Mouse (Mus musculus) CH12.LX (cell line): ENCODE results near the gene Megf11. TPM values are rescaled to one million over a fixed set of nuclear protein-coding genes. Genes with fewer than 3 reads are reported as not detected.

Experiments
- DNase-seq: peaks from one replicate; pipeline ENCODE4 v3.0.0-alpha.2; 2013; ENCODE audit errors: extremely low read depth
- H3K27ac ChIP-seq: 2 replicates; pipeline ENCODE4 v1.5.1; 2012; ENCODE audit warnings: low read depth, mild to moderate bottlenecking, control low read depth, moderate library complexity; ENCODE audit not compliant: insufficient read depth
- H3K27me3 ChIP-seq: replicated peaks from 2 replicates; pipeline ENCODE3; 2012; ENCODE audit warnings: inconsistent platforms
- H3K36me3 ChIP-seq, 2 experiments: replicated peaks in 1 of 2; 2 replicates each; pipeline versions ENCODE3 to v1.6.1; 2012; ENCODE audit warnings: inconsistent platforms in 1 of 2, low read length in 1 of 2, mild to moderate bottlenecking in 1 of 2, mixed read lengths in 1 of 2, moderate library complexity in 1 of 2; ENCODE audit not compliant: control insufficient read depth in 1 of 2, insufficient read depth in 1 of 2
- H3K4me1 ChIP-seq, 2 experiments: 2 replicates each; pipeline ENCODE4 v1.6.1; 2012; ENCODE audit warnings: inconsistent platforms in 1 of 2, moderate library complexity in 1 of 2; ENCODE audit not compliant: insufficient read depth in 2 of 2, control insufficient read depth in 1 of 2
- H3K4me2 ChIP-seq: 2 replicates; pipeline ENCODE4 v1.6.1; 2012; ENCODE audit warnings: low read depth, mild to moderate bottlenecking, control low read depth; ENCODE audit not compliant: poor library complexity, insufficient read depth, severe bottlenecking
- H3K4me3 ChIP-seq, 3 experiments: fragments of 150-350 bp in 1 of 3; sonication (generic) in 1 of 3; replicated peaks in 1 of 3; 2 replicates each; pipeline versions ENCODE3 to v1.5.1; 2011 to 2012; ENCODE audit warnings: low read depth in 2 of 3, low read length in 2 of 3, mild to moderate bottlenecking in 2 of 3, moderate library complexity in 2 of 3, control low read depth in 1 of 3, improper control_type of control experiment in 1 of 3, inconsistent platforms in 1 of 3, mixed read lengths in 1 of 3; ENCODE audit not compliant: poor library complexity in 1 of 3
- H3K79me2 ChIP-seq: replicated peaks from 2 replicates; pipeline ENCODE4 v1.6.1; 2012; ENCODE audit warnings: mild to moderate bottlenecking, moderate library complexity; ENCODE audit not compliant: control insufficient read depth, poor library complexity, insufficient read depth, severe bottlenecking; ENCODE audit errors: extremely low read depth
- H3K9ac ChIP-seq: 2 replicates; pipeline ENCODE4 v1.6.1; 2012; ENCODE audit warnings: low read depth, mild to moderate bottlenecking, control low read depth, moderate library complexity; ENCODE audit not compliant: insufficient read depth
- H3K9me3 ChIP-seq: replicated peaks from 2 replicates; pipeline ENCODE3; 2012; ENCODE audit warnings: low read length, inconsistent platforms, mixed read lengths
- BHLHE40 ChIP-seq: IDR thresholded peaks from 2 replicates; pipeline ENCODE4 v1.6.1; 2011; ENCODE audit warnings: mild to moderate bottlenecking, low read depth, low read length, improper control_type of control experiment
- CHD2 ChIP-seq: IDR thresholded peaks from 2 replicates; pipeline ENCODE4 v1.6.1; 2011; ENCODE audit warnings: low read length, improper control_type of control experiment
- E2F4 ChIP-seq: IDR thresholded peaks from 2 replicates; pipeline ENCODE4 v1.6.1; 2011; ENCODE audit warnings: low read depth, low read length, improper control_type of control experiment; ENCODE audit not compliant: insufficient replicate concordance
- ELF1 ChIP-seq: IDR thresholded peaks from 2 replicates; pipeline ENCODE4 v1.6.1; 2014; ENCODE audit warnings: low read depth, mild to moderate bottlenecking, inconsistent platforms, low read length, improper control_type of control experiment
- EP300 ChIP-seq: IDR thresholded peaks from 2 replicates; pipeline ENCODE4 v1.6.1; 2011; ENCODE audit warnings: low read length, improper control_type of control experiment
- IRF4 ChIP-seq: IDR thresholded peaks from 2 replicates; pipeline ENCODE4 v1.6.1; 2014; ENCODE audit warnings: low read depth, mild to moderate bottlenecking, inconsistent platforms, low read length, improper control_type of control experiment
- KAT2A ChIP-seq: IDR thresholded peaks from 2 replicates; pipeline ENCODE4 v1.6.1; 2012; ENCODE audit warnings: low read length, improper control_type of control experiment, inconsistent platforms; ENCODE audit not compliant: insufficient replicate concordance
- MAX ChIP-seq: IDR thresholded peaks from 2 replicates; pipeline ENCODE4 v1.6.1; 2011; ENCODE audit warnings: low read length, improper control_type of control experiment
- MYC ChIP-seq: IDR thresholded peaks from 2 replicates; pipeline ENCODE4 v1.6.1; 2011; ENCODE audit warnings: low read depth, mild to moderate bottlenecking, improper control_type of control experiment, low read length
- NELFE ChIP-seq: IDR thresholded peaks from 2 replicates; pipeline ENCODE4 v1.6.1; 2011; ENCODE audit warnings: low read depth, low read length, improper control_type of control experiment
- POLR2AphosphoS2 ChIP-seq: IDR thresholded peaks from 2 replicates; pipeline ENCODE4 v1.6.1; 2011; ENCODE audit warnings: low read depth, low read length, improper control_type of control experiment
- USF1 ChIP-seq: IDR thresholded peaks from 2 replicates; pipeline ENCODE4 v1.6.1; 2014; ENCODE audit warnings: low read depth, mild to moderate bottlenecking, inconsistent platforms, low read length, improper control_type of control experiment
- USF2 ChIP-seq: conservative IDR thresholded peaks from 2 replicates; pipeline ENCODE4 v1.6.1; 2011; ENCODE audit warnings: low read depth, low read length, improper control_type of control experiment
- ZKSCAN1 ChIP-seq: IDR thresholded peaks from 2 replicates; pipeline ENCODE4 v1.6.1; 2012; ENCODE audit warnings: low read depth, inconsistent platforms, low read length, improper control_type of control experiment, borderline replicate concordance
- ZMIZ1 ChIP-seq: IDR thresholded peaks from 2 replicates; pipeline ENCODE4 v1.6.1; 2012; ENCODE audit warnings: low read depth, mild to moderate bottlenecking, inconsistent platforms, low read length, improper control_type of control experiment
- ZNF384 ChIP-seq: IDR thresholded peaks from 2 replicates; pipeline ENCODE4 v1.6.1; 2012; ENCODE audit warnings: low read depth, low read length, improper control_type of control experiment, inconsistent platforms
- dilution Hi-C: fragments of 300-500 bp; cut with MboI; formaldehyde crosslinking; loops from 2 replicates; pipeline ENCODE4 v1.14.3; 2020; ENCODE audit warnings: low sequenced_read_pairs; ENCODE audit not compliant: extremely low pct_unique_long_range_greater_than_20kb, extremely low pct_ligation_motif_present
- in situ Hi-C: fragments of 300-500 bp; cut with MboI; formaldehyde crosslinking; loops from 3 replicates; pipeline ENCODE4 v1.14.3; 2019; ENCODE audit warnings: low sequenced_read_pairs, low pct_ligation_motif_present, low pct_unique_long_range_greater_than_20kb, mixed read lengths
- polyA plus RNA-seq: library from polyadenylated mRNA; unstranded; fragments of >175 nt; gene quantifications from 2 replicates; pipeline ENCODE4 v1.2.1, GENCODE M21; 2012; ENCODE audit warnings: low read depth; ENCODE audit not compliant: insufficient read length
- total RNA-seq, 2 experiments: library from RNA; depleted of rRNA; stranded (reverse); fragments of 300-350 nt in 1 of 2; fragments of >200 nt in 1 of 2; gene quantifications; 2 replicates each; pipeline ENCODE4 v1.2.3; 2012 to 2014

Megf11 gene
- total and polyA plus RNA-seq, 3 experiments = 0.04 to 0.59 TPM; not detected in 1

DNA sequence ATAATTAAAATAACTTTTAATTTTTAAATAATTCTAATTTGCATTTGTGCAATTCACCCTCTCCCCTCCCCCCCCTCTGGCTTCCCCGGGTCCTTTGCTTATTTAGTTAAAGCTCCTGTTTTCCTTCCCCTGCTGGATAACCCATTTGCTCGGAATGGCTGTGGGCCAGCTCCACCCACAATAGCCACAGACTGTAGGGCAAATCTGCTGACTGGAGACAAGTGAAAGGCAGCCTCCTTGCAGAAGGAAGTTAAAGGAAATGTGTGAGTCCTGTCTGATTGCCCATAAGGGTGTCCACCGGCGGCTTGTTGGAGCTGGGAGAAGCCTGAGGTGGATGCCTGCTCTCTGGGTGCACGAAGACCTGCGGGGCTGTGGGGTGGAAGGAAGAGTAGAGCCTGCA is 62.1 kb downstream of the Megf11 start:
- H3K4me2 ChIP-seq = no peak overlapping the region
- H3K27me3 ChIP-seq = no peaks in the 10 kb centered on the region
- dilution Hi-C loops = no loop called here

GRCm38 (mm10) chr9:64452769-64453168 is 67.3 kb downstream of the Megf11 start:
- Histone ChIP-seq H3K4me2 (no peak overlapping the region), H3K27ac (no peak overlapping the region), H3K4me1 (peaks cover 8 to 18% of the 10 kb centered on the region in 2 experiments; a peak in 3 of 4 replicates), H3K9ac (no peak overlapping the region), H3K27me3 (no peaks in the 10 kb centered on the region), H3K79me2 (no peaks in the 10 kb centered on the region), H3K4me3 (no peak overlapping the region), H3K36me3 (no peaks in the 10 kb centered on the region), H3K9me3 (no peaks in the 10 kb centered on the region)
- in situ Hi-C loops (no loop called here), dilution Hi-C loops (no loop called here)
- no peak for TF ChIP-seq IRF4
- TF ChIP-seq ELF1 = no peak
- TF ChIP-seq USF1 = peak; percentile 87
- peak; percentile 75 for TF ChIP-seq BHLHE40
- TF ChIP-seq CHD2 = no peak
- TF ChIP-seq POLR2AphosphoS2 = no peak
- peak; percentile 67; the same call in 1 of the 2 replicates for TF ChIP-seq MAX
- TF ChIP-seq E2F4 = no peak
- TF ChIP-seq EP300 = no peak
- no peak for TF ChIP-seq NELFE
- TF ChIP-seq USF2 = peak; percentile 90
- no peak for TF ChIP-seq ZNF384
- peak; percentile 62 for DNase-seq

More for the DNA sequence above, 62.1 kb downstream of the Megf11 start:
- no peak for TF ChIP-seq ZMIZ1
- no peak for TF ChIP-seq MYC
- no peak for TF ChIP-seq ZKSCAN1
- no peak for TF ChIP-seq KAT2A
- TF ChIP-seq EP300 = no peak
- no peaks in the 10 kb centered on the region for H3K36me3 ChIP-seq
- H3K9me3 ChIP-seq = no peaks in the 10 kb centered on the region
- in situ Hi-C loops = no loop called here
- DNase-seq = no peak
- no peak overlapping the region for H3K4me3 ChIP-seq
- peaks cover under 1 to 16% of the 10 kb centered on the region in 2 experiments; a peak in 2 of 4 replicates for H3K4me1 ChIP-seq
- H3K27ac ChIP-seq = no peak overlapping the region
- H3K79me2 ChIP-seq = no peaks in the 10 kb centered on the region
- no peak overlapping the region for H3K9ac ChIP-seq
